Mouse (Mus musculus) WW6 (cell line): ENCODE data around the gene Tpi1.

Experiments used
- DNase-seq: peaks from one replicate; pipeline ENCODE4 v3.0.0-alpha.2; 2013; ENCODE audit warnings: low read depth, low spot score

Gene Tpi1

DNA sequence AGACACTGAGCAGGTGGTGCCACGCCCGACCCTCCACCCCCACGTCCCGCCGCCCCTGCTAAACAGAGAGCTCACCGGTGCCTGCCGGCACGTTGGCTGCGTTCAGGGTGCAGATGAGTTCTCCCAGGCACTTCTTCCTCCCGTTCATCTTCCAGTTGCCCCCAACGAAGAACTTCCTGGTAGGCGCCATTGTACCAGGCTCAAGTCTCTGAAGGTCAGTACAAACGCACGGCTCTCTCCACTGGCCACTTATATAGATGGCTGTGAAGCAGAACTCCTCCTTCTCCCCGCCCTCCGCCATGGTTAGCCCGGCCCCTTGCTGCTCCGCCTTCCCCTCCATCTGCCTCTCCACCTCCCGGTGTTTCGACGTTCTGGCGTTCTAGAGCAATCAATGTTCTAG is at the start of gene Tpi1:
Tpi1 (minus strand) TSS at position 364 of the 400 bp plus-strand sequence.
- DNase-seq: peak; percentile 81

DNA sequence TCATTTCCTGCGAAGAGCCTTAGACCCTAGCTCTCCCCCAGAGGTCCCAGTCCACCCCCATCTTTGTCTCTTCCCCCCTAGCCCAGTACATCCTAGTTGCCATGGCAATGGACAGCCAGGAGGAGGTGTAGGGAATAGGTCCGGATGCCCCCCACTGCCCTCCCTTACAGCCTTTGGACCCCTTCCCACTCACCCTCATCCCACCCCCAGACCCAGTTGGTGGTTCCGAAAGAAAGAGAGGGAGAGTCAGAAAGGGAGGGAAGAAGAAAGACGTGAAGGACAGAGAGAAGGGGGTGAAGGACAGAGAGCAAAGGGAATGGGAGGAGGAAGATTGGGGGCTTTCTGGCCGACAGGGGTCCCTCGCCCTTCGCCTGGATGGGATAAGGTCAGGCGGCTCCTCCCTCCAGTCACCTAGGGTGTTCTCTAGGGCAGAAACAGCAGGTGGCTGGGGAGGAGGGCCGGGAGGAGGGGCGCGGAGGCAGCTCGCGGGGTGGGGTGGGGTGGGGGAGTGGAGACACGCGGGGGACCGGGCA is 49.1 kb upstream of the Tpi1 start:
- DNase-seq: no peak

DNA sequence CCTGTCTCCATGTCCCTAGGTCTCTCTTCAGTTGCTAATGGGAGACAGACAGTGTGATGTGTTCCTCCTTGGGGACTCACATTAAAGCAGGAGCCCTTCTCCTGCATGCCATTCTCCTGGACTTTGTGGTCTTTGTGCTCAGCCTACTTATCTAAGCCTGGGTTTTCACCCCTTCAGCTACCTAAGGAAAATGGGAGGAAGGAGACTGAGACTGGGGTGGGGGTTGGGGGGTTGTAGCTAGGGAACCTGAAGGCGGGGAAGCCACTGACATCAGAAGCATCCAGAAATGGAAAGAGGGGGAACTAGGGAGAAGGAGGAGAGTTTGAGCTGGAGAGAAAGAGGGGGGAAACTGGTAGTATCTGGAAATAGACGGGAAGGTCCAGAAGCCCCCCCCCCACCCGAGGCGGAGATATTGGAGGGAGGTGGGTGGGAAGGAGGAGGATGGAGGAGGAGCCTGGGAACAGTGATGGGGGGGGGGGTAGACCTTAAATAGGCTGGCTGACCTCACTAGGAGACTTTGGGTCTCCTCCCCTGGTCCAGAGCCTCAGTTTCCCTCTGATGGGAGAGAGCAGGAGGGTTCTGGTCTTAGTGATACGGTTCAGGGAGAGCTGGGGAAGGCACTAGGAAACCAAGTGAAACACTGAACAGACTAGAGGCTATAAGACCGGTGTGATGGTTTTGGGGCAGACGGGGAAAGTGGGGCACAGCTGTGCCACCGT is 48.5 kb upstream of the Tpi1 start:
- no peak for DNase-seq

DNA sequence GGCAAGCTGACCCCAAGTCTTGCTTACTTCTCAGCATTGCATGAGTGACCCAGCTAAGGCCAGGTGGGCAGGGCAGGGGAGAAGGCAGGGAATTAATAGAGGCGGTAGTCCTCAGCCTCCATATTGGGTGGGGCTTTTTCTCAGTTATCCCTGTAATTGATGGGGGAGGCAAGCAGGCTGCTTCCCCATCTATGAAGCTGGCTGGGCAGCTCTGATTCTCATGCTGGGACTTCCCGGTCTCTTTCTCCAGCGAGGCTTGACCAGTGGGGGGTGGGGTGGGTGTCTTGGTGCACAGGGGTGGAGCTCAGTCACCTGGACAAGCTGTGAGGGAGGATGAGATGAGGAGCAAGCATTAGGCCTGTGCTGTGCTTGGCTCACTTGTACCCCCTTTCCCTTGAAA is 47.7 kb upstream of the Tpi1 start:
- DNase-seq: no peak

DNA sequence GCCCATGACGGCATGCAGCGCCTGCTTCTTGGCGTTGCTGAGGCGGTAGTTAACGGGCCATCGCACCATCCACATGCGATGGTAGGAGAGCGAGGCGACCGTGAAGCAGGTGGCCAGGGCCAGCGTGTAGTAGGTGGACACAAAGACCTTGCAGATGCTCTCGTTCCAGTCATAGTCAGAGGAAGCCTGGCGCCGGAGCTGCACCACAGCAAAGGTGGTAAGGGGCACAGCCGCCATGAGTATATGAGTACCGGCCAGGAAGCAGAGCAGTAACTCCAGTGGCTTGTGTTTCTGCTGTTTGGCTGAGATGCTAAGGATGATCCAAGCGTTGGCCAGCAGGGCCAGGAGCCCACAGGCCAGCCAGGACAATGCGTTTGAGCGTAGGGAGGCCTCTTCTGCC is 47.2 kb upstream of the Tpi1 start:
- no peak for DNase-seq

DNA sequence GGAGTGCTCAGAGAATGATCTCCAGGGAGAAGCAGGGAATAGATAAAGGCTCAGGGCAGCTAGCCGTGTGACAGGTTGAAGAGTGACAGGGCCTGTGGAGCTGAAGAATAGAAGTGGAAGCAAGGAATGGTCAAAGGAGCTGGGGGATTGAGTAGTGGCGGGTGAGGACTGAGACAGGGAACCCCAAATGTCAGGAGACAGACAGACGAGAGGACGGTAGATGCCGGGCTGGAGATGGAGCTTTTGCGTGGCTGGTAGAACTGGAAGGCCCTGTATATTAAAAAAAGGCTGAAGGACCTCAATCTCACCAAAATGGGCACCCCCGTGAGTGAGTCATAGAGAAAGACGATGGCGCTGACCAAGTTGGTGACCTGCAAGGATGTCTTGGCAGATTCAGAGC is 46.4 kb upstream of the Tpi1 start:
- no peak for DNase-seq

DNA sequence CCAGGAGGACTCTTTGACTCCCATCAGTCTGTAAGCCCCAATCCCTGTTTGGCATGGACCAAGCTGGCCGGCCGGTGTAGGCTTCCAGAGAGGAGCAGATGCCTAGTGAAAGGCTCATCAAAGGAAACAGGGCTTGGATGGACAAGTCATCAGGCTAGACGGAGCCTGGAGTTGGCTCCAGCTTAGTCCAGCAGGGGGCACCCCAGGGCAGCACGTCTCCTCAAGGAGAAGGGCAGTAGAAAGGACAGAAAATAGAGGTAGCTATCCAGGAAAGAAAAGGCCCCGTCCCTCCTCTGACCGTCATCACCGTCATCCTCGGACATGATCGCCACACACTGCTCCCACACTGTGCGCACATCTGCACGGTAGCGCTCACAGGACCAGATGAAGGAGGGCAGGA is 45.6 kb upstream of the Tpi1 start:
- DNase-seq: peak; percentile 67

DNA sequence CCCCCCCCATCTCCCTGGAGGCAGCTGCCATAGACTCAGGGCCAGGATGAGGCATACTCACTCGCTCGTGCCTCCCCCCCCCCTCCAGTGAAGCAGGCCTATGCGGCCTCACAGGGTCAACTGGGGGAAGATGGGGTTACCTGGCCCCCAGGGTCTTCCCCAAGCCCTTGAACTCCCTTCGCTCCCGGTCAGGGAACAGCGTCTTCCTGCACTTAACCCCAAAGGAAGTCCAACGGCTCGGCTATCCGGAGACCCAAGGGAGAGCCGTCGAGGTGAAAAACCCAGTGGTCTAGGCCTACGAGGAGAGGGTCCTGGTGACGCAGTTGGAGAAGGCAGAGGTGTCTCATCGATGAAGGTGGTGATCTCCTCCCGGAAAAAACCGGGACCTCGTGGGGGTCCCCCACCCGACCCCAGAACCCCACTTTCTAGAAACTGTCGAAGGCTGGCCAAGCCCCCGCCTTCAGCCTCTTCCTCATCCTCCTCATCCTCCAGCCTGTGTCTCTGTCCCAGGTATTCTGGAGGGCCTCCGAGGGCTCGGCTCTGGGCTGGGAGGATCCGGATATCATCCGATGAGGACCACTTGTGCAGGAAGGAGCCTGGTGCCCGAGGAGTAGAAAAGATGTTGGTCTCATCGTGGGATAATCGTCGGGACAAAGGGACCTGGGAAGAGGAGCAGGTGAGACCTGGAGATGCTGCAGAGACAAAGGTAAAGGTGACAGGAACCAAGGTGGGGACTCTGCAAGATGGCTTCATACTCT is 44.6 kb upstream of the Tpi1 start:
- no peak for DNase-seq

DNA sequence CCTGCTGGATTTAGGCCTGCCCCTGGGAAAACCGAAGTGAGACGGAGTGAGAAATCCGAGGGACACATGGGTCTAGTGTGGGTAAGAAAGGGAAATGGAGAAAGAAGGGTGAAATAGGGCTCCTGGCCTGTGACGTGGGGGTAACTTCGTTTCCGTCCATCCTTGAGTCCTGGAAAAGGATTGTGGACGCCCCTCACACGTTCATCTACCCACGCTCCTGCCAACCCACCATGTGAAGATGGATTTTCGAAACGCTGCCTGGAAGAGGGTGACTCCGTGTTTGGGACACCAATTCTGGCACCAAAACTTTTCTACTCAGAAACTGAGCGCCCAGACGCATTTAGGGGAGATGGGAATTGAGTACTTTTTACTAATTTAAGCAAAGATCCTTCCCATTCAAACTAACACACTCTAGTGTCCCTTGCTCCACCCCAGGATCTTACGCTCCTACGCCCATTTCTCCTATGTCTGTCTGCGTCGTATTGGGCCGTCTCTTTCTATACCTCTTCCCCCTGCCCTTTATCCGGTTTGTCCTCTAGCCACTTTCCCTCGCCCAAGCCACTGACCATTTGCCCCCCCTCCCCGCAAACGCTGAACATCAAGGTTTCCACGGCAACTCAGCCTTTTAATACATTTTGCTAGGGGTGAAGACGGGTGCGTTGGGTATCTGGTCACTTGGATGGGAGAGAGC is 43.9 kb upstream of the Tpi1 start:
- no peak for DNase-seq

DNA sequence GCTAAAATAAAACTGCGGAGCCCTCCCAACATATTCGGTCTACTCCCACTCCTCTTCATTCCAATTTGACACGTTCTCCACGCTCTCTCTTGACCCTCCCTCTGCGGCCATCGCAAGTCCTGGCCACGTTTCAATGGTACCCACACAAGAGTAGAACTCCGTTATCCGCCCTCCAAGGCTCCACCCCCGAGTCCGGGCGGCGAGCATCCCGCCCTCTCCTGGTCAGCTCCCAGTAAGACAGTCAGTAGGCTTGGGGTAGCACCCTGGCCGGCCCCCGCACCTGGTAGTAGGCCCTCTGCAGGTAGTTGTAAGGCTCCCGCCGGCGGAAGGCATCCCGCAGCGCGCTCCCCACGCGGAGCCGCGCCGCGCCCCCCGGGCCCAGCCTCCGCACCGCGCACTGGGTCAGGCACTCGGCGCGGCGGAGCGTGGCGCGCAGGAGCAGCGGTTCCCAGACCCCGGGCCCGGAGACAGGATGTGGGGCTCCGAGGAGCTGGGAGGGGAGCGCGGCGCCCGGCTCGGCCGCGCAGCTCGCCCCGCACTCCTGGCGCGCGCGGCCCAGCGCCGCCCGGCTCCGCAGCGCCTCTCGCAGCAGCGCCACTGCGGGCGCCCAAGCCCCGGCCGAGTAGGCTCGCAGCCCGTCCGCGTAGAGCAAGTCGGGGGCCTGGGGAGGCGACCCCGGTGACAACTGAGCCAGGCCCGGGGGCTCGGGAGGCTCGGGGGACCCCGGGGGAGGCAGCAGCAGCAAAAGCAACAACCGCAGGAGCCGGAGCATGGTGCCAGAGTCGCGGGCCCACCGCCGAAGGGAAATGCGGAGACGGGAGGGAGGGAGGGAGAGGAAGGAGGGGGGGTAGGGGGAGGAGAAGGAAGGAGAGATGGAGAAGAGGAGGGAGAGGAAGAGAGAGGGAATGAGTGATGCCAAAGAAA is 43.1 kb upstream of the Tpi1 start, which contains the start of gene P3h3:
P3h3 (minus strand) TSS at position 837 of the 924 bp plus-strand sequence.
- DNase-seq: peak; percentile 89

DNA sequence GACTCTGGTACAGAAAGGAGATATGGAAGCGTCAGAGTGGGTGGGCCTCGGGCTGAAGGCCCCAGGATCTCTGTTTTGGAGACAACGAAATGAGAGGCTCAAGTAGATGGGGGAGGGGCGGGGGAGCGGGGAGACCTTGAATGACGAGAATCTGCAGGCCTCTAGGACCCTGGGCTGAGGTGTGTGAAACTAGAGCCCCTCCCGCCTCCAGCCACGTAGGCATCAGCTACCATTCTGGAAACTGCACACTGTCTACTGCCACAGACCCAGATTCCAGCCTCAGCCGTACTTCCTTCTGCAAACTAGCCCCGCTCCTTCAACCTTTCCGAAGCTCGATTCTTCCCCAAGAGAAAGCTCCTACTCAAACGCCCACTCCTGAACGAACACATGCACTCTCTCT is 42.2 kb upstream of the Tpi1 start:
- DNase-seq: no peak

DNA sequence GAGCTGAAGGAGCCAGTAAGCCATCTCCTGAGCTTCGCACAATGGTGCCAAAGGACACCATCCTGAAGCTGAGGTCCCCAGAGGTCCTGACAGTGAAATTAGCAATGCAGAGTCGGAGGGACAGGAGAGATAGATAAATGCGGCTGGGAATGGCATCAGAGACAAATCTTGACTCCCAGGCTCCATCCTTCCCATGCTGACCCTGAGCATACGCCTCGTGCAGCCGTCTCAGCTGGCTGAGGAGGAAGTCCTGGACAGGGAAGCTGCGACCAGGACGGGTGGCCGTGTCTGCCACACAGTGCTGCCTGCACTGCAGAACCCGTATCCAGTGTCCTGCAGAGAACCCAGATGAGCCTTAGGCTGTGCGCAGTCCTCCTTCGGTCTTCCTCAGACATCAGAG is 40.6 kb upstream of the Tpi1 start:
- no peak for DNase-seq

DNA sequence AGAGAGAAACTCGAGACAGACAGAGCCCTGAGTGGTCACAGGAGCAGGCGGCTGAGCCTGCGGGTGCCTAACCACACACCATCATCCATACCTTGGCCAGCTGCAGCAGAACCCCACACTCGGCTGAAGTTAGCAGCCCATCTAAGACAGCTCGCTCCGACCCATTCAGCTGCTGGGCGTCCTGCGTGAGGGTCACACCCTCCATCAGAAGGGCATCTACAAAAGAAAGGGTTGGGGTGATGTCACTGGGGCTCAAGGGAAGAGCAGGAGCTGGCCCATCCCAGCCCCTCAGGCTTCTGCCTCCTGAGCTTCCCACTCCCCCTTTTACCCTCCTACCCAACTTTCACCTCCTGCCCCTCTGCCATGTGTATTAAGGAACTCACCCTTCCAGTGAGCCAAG is 36.4 kb upstream of the Tpi1 start:
- peak; percentile 67 for DNase-seq

DNA sequence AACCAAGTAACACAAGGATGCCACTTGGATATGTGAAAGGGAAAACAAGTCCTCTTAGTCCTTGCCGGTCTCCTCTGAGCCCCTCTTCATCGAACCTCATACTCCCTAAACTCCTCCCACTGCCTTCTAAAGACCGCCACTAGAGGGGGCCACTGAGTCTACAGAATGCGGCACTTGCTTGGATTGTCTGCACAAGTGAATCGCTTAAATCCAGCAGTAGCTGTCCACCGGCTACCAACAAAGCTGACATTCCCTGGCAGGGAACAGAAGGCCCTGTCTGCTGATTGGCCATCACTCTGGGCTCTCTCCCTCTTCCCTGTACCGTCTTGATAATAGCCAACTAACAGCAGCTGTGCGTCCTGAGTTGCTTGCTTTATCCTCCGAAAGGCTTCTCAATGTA is 33.2 kb upstream of the Tpi1 start:
- peak; percentile 93 for DNase-seq

DNA sequence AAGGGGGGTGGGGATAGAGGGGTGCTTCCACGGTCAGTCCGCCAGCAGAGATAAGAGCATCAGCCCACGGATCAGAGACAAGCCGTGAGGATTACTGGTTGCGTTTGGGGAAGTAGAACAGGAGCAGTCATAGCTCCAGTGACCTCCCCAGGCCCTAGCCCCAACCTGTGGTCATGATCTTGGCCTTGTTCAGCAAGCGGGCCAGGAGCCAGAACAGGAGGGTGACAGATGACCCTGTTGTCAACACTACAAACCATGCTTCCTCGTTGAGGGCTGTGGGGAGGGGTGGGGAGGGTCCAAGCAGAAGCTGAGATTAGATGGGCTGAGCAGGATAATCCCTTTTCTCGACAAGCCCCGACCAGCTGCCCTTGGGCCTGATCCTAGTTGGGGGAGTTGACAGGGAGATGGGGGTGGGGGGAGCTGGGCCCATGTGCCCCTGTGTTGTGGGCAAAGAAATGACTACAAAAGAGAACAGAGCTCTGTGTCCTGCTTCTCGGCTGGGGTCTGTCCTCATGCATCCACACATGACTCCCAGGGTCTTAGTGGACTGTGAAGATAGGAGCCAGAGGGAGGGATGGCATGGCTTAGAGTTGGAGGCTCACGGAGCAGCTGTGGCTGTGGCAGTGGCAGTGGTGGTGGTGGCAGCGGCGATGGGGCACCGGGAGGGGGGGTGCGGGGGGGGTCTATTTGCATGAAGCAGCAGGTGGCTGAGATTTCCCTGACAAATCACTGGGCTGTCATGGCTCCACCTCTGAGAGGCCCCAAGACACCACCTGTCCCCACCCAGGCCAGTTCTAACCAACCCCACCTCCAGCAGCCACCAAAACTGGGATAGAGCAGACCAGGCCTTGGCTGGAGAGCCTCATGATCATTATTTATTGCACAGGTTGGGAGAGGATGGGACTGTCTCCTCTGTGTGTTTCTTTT is 26.4 kb upstream of the Tpi1 start, which contains the start of gene Gnb3:
Gnb3 (minus strand) TSS at position 35 of the 927 bp plus-strand sequence.
- DNase-seq: no peak

DNA sequence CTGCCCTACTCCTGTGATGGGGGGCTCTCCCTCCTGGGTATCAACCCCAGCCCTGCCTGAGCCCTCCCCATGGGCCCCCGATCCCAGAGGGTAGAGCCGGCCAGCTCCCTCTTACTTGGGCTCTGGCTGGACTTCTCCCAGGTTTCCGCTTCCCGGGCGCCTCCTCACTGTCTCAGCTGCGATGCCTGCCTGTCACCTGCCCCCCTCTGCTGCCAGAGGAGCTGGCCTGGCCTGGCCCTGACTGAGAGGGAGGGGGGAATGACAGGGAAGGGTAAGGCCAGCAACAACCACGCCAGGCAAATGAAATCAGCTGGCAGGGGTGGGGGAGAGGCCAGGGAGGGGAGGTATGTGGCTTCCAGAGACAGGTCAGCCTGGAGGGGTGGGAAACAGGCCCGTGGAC is 25.7 kb upstream of the Tpi1 start:
- DNase-seq: no peak

DNA sequence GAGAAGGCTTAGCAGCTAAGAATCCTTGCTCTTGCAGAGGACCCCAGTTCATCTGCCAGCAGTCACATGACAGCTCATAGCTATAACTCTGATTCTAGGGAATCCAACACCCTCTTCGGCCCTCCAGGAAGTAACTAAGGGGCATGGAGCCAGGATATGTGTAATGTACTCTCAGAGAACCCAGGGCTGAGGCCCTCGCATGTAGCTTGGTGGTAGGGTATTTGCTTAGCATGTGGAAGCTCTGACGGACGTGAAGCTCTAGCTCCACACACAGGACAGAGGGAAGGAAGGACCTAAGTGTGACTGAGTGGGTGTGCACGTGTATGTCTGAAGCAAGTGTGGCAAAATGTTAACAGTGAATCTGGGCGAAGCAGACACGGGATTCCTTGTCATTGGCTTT is 22.3 kb upstream of the Tpi1 start:
- no peak for DNase-seq

DNA sequence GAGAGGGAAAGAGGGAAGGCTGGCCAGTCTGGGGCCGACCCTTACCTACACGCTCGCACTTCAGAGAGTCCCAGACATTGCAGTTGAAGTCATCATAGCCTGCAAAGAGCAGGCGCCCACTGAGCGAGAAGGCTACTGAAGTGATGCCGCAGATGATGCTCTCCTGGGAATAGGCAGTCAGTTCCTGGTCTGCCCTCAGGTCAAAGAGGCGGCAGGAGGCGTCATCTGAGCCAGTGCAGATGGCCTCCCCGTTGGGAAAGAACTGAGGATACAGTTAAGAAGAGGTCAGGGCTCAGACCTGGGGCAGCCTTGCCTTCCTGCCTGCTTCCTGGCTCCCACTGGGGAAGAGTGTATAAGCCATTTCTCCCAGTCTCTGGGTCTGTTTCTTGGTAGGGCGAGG is 21.4 kb upstream of the Tpi1 start:
- no peak for DNase-seq

DNA sequence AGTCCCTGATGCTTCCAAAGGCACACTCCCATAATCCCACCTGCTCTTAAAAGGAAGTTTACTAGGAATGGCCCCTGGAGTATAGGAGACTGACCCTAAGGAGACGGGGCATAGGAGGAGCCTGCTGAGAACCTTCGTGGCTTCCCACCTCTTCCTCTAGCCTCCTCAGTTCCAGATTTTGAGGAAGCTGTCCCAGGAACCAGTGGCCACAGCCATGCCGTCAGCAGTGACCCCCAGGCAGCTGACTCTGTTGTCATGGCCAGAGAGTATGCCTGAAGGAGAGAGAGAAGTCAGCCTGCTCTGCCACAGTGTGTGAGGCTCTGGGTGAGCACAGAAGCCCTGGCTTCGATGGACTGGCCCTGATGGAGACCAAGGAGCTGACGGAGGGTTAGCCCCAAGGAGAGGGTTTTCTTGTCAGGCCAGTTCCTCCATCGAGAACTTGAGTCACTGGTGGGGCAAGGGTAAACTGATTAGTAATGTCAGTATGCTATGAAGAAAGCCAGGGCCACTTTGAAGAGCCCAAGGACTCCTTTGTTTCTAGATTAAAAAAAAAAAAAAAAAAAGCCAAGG is 20.5 kb upstream of the Tpi1 start:
- no peak for DNase-seq

DNA sequence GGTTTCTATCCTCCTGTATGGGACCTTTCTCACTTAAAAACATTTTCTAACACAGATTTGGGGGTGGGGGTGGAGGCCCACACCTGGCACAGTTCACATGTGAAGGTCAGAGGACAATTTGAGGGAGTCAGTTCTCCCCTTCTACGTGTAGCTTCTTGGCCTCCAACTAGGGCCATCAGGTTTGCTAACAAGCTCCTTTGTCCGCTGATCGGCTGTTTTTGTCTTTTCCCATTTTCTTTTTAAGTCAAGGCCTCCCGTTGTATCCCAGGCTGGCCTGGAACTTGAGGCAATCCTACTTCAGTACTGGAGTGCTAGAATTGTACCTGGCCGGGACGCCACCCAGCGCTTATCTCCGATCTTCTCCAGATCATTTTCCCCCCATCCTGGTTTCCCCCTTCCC is 17.6 kb upstream of the Tpi1 start:
- no peak for DNase-seq
